Mouse (Mus musculus) kidney, postnatal 25 days (tissue): ENCODE data around the gene Fbxo10.
"Not testable (repeated sequence)": the region's sequence is repeated elsewhere in the genome, so short reads cannot be mapped to it uniquely, and the experiment has no call there.

Experiments
- DNase-seq, 2 experiments: peaks; one replicate each; pipeline ENCODE4 v3.0.0; 2021; ENCODE audit warnings: mixed read lengths in 2 of 2

Fbxo10 gene

DNA sequence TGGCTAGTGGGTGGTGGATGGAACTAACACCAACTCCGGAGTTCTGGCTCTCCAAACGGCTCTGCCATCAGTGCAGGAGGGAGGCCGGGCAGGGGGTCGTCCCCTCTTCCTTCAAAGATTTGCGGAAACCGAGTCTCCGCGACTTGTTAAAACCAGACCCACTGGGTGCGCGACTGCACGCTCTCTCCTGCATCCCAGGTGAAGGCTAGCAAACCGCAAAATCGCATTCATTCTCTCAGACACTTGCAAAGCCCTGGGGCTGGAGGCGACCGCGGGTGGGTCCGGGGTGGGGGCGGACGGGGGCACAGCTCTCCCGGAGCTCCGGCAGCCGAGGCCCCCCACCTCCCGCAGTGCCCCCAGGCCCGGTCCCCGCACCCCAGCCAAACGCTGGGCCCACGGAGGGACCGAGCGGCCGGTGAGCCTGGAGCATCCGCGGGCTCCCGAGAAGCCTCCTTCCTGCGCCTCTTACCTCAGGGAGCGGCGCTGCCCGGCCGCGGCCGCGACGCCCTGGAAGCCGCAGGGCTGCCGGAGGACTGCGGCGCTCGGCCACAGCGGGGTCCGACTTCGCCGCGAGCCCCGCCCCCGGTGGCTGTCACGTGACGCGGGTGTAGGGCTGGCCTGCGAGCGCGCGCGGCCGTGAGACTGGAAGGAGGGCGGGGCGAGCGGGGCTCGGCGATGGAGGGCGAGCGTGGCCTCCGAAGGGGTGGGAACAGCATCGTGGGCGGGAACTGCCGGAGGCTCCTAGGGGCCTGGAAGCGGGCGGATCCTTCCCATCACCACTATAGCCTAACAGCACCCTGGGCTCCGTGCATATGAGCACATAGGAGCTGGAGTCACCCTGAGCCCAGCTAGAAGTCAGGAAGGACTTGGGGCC is at the start of gene Fbxo10:
Gene Fbxo10 (minus strand): TSS at position 584 of the 874 bp plus-strand sequence.
- peak; percentile 96 to 97 for DNase-seq

DNA sequence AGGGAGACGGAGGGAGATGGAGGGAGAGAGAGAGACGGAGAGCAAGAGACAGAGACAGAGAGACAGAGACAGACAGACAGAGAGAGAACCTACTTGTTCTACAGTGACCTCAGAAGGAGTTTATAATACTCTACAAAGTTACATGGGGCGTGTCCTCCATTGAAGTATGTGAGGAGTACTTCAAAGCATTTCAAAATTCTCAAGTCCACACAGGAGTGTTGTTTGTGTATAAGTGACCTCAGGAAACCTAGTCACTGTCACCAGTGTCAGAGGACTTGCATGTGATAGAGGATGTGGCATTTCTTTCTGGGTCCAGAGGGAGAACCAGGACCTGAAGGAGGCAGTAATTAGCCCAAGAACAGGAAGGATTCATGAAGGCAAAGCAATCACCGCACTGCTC is 46.6 kb upstream of the Fbxo10 start:
- no peak for DNase-seq

GRCm38 (mm10) chr4:45121311-45121710 is 36.9 kb upstream of the Fbxo10 start:
- no peak for DNase-seq

DNA sequence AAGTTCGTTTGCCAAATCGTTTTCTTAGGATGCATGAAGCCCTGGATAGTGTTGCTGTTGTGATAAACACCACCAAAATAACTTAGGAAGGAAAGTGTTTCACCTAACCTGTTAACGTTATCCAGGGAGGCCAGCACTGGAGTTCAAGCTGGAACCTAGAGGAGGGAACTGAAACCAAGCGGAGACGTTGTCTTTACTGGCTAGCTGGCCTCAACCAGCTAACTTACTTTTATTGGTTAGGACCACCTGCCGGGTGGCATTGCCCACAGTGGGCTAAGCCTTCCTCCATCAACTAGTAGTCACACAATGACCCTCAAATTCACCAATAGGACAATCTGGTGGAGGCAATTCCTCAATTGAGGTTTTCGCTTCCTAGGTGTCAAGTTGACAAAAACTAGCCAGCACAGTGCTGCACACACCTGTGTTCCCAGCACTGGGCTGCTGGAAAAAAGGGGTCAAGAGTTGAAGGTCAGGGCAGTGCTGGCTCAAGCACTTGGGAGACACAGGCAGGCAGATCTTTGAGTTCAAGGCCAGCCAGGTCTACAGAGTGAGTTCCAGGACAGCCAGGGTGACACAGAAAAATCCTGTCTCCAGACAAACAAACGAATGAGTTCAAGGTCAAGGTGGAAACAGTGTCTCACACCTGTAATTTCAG is 24.2 kb upstream of the Fbxo10 start:
- DNase-seq: no peak

- DNase-seq: peak; percentile 93 to 95
Observed at GRCm38 (mm10) chr4:45107601-45108277, 23.3 kb upstream of the Fbxo10 start, which contains the start of gene Tomm5. Tomm5 (minus strand) TSS chr4:45108114.

GRCm38 (mm10) chr4:45107066-45107465 is 22.7 kb upstream of the Fbxo10 start:
- DNase-seq: peak; percentile 23 to 66

- DNase-seq: peak in 1 of 2 experiments; percentile 13
Observed at GRCm38 (mm10) chr4:45106409-45106808, 22.0 kb upstream of the Fbxo10 start.

DNA sequence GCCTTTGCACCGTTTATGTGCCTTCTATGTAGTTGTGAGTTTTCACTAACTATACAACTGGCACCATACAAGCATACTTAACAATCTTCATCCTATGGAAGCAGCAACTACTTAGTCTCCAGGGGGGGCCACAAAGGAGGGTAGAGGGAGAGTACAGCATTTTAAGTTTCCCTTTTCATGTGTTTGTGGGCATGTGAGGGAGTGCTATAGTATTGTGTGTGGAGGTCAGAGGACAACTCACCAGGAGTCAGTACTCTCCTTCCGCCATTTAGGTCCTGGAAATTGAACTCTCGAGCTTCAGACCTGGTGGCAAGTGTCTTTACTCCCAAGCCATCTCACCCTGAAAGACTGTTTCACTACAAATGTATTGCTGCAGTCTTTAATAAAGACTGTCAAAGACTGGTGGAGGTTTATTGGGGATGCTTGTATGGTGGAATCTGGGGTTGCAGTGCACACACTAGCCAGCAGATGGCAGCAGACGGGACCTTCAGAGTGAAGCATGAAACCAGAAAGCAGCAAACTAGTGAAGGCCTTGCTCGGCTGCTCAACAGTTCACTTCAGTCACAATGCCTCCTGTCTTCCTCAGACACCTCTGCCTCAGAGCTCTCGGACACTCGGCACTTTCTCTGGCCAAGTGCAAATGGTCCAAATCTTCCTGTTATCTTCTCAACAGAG is 12.9 kb upstream of the Fbxo10 start:
- DNase-seq: peak; percentile 71 to 81

DNA sequence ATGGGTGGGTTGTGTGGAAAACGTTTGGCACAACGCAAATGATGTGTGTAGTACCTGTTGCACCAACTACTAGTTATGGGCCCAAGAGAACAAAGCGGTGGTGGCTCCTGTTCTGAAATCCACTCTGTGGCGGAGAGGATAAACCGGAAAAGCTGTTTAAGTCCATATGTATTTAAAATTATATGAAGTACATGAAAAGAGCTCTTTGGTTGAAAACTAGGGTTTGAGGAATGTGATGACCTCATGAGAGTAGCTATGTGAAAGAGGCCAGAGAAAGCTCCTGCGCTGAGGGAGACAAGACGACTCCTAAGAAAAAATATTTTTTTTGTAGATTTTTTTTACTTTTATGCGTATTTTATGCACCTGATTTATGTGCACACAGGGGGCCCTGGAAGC is 489 bp upstream of the Fbxo10 start:
- no peak for DNase-seq

GRCm38 (mm10) chr4:45083487-45083886 is 917 bp downstream of the Fbxo10 start:
- DNase-seq: no peak

DNA sequence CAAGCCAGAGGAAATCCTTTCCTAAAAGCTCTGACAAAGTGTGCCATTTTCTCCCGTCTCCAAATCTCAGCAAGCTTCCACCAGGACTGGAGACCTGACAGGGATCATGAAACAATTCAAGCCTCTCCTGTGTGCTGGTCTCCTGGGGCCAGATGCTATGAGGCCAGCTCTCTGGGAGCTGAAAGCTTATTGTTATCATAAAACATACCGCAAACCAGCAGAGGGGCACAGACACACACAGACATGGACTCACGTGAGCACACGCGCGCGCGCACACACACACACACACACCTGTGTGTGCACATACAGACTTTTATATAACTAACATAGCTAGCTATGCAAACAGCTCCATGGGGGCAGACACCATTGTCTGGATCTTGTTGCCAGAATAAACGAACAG is 1.5 kb downstream of the Fbxo10 start:
- DNase-seq: no peak

GRCm38 (mm10) chr4:45081041-45081440 is 3.4 kb downstream of the Fbxo10 start:
- DNase-seq: not testable (repeated sequence)

DNA sequence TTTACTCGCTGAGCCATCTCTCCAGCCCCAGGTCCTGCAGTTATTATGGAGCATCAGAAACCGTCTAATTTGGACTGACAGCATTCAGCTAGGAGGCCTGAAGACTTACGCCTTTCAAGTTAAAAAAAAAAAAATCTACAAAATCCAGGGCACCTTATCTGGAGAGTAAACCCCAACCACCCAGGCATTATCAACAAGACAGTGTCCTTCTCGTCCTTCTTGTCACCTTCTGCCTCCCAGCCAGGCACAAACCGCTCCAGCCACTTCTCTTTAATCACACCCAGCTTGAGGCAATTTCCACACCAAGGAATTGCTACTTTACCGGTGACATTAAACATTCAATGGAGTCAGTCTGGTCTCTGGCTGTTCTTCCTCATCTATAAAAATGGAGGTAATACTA is 10.9 kb downstream of the Fbxo10 start:
- DNase-seq: no peak

DNA sequence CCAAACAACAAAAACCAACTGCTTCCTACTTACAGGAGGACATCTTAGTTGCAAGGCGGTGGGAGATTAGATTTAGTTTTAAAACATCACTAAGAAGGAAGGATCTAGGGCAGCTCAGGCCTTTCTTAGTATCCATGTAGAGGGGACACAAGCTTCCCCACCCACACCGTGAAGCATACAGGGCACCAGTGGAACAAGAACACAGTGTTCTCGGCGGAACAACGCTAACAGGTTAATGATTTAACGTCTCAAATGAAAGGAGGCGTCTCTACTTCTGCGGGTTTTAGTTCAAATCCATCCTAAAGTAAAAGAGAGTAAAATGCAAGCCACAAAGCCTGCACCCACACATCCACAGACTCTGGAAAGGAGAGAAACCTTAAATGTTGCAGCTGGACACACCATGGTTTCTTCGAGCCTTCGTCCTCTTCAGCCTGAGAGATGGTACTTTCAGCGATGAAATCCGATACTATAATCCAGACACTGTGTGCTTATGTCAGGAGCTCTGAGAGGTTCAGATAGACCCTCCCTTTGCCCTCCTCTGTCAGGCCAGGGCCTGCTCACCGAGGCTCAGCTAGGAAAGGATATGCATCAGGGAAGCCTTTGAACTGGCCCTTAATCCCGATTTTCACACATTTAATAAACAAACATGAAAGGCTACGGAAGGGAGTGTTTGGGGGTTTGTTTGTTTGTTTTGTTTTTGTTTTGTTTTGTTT is 12.0 kb downstream of the Fbxo10 start:
- peak in 1 of 2 experiments; percentile 54 for DNase-seq

DNA sequence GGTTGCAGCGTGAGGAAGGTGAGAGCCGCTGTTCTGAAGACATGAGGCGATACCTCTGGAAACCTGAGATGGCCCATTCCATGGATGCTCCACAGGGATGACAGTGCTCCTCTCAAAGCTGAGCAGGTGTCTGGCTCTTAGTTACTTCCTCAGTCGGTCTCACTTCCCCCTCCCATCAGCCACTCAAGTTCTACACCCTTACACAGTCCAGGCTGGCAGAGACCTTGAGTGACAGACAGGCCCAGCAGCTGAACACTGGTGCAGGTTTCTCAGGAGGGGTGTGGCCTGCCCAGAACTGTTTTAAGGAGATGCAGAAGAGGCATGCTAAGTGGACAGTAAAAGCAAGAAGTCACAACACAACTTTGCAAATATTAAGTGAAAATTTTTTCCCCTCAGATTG is 16.7 kb downstream of the Fbxo10 start:
- DNase-seq: no peak

DNA sequence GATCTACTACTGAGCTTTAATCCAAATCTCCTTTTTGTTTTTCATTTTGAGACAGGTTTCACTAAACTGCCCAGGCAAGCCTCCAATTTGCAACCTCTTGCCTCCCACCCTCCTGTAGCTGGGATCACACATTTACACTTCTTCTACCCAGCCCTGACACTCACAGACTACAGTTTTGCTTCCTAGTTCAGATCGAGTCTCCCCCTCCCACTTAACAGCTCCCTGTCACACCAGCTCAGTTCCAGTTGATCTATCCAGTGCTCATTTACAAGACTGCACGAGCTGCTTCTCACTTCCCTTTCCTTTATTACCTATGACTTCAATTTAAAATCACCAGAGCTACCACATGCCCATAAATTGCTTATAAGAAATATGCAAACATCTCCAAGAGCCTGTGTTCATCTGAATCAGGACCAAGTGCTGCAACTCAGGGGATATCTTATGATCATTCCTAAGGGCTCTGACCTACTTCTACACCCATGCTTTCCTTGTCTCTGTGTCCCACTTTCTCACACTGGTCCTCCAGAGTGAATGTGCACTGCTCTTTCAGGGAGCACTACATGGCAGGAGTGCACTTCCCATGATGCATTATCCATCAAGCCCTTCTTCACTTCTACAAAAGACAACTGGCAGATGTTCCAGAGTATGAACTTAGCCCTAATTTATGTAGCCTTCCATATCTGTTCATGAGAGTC is 18.2 kb downstream of the Fbxo10 start:
- DNase-seq: no peak

GRCm38 (mm10) chr4:45064577-45064976 is 19.8 kb downstream of the Fbxo10 start:
- no peak for DNase-seq

GRCm38 (mm10) chr4:45063836-45064235 is 20.6 kb downstream of the Fbxo10 start:
- DNase-seq: not testable (repeated sequence)

DNA sequence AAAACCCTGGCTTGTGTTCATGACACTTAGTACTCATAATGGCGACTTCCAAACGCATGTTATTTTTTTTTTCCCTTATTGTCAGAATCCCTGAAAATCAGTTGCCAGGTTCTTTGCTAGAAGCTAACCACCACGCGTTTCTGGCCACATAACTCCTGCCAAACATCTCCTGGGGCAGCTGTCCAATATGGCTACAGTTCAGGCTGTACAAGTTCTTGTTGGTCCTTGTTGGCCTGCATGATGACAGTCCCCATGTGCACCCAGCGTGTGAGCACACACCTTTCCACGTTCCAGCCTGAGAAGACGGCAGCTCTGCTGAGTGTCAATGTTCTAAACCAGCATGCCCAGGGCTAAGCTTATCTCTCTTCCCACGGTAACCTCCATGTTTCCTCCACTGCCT is 29.0 kb downstream of the Fbxo10 start:
- no peak for DNase-seq

DNA sequence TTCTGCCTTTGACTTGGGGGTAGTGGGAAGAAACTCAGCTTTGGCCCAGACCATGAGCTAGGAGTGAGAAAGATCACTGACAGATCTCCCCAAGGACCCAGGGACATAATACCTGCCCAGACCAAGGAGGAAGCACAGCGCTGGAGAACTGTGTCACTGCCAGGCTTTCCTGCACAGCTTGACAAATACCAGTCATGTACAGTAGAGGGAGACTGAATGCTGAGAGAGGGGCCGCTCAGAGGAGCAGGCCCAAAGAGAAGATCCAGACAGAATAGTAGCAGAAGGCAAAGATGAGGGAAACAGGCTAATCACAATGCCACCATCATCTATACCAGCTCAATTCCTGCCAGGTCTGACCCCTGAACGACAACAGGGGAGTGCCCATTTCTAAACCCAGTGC is 29.5 kb downstream of the Fbxo10 start:
- DNase-seq: peak in 1 of 2 experiments; percentile 19

GRCm38 (mm10) chr4:45047956-45048355 is 36.4 kb downstream of the Fbxo10 start:
- no peak for DNase-seq
